Mouse (Mus musculus) embryonic facial prominence, embryonic 13.5 days (tissue): ENCODE measurements around the gene D17H6S53E. TPM values are rescaled to one million over a fixed set of nuclear protein-coding genes. Genes with fewer than 3 reads are reported as not detected.
A peak's percentile ranks its signal among the peaks of the same experiment; 100 is the strongest.
"Not testable (repeated sequence)": the region's sequence is repeated elsewhere in the genome, so short reads cannot be mapped to it uniquely, and the experiment has no call there.

Source experiments
- ATAC-seq: fragments of 200-750 bp; cut with Nextera tagmentation; 2 replicates; pipeline ENCODE4 v1.8.0; 2017; ENCODE audit warnings: low read depth; ENCODE audit not compliant: insufficient number of reproducible peaks, insufficient read depth, low FRiP score, low TSS enrichment
- H3K27ac ChIP-seq: fragments of 300-500 bp; sonication (generic); 2 replicates; pipeline ENCODE4 v1.5.1; 2015; ENCODE audit warnings: moderate library complexity, mild to moderate bottlenecking, inconsistent platforms
- H3K27me3 ChIP-seq: fragments of 300-500 bp; sonication (generic); 2 replicates; pipeline ENCODE4 v1.6.1; 2015; ENCODE audit warnings: mild to moderate bottlenecking, inconsistent platforms
- H3K36me3 ChIP-seq: fragments of 300-500 bp; sonication (generic); 2 replicates; pipeline ENCODE4 v1.6.1; 2015; ENCODE audit warnings: mild to moderate bottlenecking, inconsistent platforms
- H3K4me1 ChIP-seq: fragments of 300-500 bp; sonication (generic); 2 replicates; pipeline ENCODE4 v1.6.1; 2015; ENCODE audit warnings: inconsistent platforms
- H3K4me2 ChIP-seq: fragments of 300-500 bp; sonication (generic); 2 replicates; pipeline ENCODE4 v1.6.1; 2015; ENCODE audit warnings: moderate library complexity, mild to moderate bottlenecking, inconsistent platforms
- H3K4me3 ChIP-seq: fragments of 300-500 bp; sonication (generic); 2 replicates; pipeline ENCODE4 v1.5.1; 2015; ENCODE audit warnings: mild to moderate bottlenecking, inconsistent platforms
- H3K9ac ChIP-seq: fragments of 300-500 bp; sonication (generic); 2 replicates; pipeline ENCODE4 v1.6.1; 2015; ENCODE audit warnings: mild to moderate bottlenecking, inconsistent platforms
- H3K9me3 ChIP-seq: fragments of 300-500 bp; sonication (generic); 2 replicates; pipeline ENCODE4 v1.6.1; 2016; ENCODE audit warnings: inconsistent platforms
- WGBS: fragments of 180-500 bp; shearing (Covaris S2); methylation state at CpG from one replicate; pipeline ENCODE4 v1.1.7; 2015; ENCODE audit warnings: mixed read lengths; 5-methylcytosine and 5-hydroxymethylcytosine counted together
- polyA plus RNA-seq: library from polyadenylated mRNA; unstranded; fragments of >200 nt; fragmentation: Nextera tagmentation; extraction: Ambion mirVana; gene quantifications from 2 replicates; pipeline ENCODE4 v1.2.1, GENCODE M21; 2015

D17H6S53E gene
- polyA plus RNA-seq, 1 experiment from 2014 or later: 12.3 TPM

DNA sequence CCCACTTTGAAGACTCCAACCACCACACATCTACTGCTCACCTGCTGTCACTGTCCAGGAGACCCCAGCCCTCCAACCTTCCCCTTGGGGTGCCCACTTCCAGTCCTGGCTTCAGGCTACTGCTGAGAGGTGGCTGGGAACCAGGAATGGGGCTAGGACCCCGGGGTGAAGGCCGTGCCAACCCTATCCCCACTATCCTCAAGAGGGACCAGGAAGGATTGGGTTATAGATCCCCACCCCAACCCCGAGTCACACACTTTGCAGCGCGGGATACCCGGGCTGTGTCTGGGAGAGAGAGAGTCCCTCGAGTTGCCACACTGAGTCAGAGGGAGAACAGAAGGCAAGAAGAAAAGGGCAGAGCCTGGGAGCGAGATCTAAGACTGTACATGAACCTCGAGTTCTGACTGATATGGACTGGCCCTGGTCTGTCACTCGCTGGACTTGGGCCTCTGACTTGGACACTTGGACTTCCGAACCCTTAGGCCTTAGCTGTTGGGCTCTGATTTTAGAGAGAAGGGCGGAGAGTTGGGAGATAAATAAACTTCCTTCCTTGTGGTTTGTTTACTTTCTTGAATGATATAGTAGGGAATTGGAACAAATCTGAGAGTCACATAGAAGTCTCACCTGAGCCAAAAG is 1.8 kb upstream of the D17H6S53E start:
- not testable (repeated sequence) for H3K4me3 ChIP-seq, H3K27ac ChIP-seq, H3K4me2 ChIP-seq, ATAC-seq, H3K9ac ChIP-seq, H3K9me3 ChIP-seq, H3K27me3 ChIP-seq
- WGBS: 95% methylated on average over 12 of the region's 12 CpGs
- Histone ChIP-seq H3K36me3 (peaks cover 36% of the 10 kb centered on the region), H3K4me1 (peaks cover 40% of the 10 kb centered on the region)

DNA sequence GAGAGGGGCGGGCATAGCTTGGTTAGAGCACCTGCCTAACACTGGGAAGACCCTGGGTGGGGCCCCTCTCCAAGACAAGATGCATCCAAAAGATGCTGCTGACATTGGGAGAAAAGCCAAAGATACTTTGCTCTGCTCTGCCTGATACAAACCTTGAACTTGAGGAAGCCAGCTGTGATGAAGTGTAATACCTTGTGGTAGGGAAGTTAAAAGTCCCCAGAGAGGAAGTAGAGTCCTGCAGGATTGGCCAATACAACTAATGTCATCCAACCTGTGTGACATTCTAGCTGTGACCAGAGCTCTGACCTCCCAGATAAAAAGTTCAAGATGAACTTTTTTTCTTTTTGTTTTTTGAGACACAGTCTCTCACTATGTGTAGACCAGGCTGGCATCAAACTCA is 1.1 kb upstream of the D17H6S53E start:
- 95% methylated on average over 1 of the region's 1 CpGs for whole genome bisulfite sequencing
- peaks cover 35% of the 10 kb centered on the region for H3K4me1 ChIP-seq
- no peaks in the 10 kb centered on the region for H3K27me3 ChIP-seq
- H3K27ac ChIP-seq: no peak overlapping the region
- H3K4me3 ChIP-seq: no peak overlapping the region; the same call in 1 of the 2 replicates
- peak overlapping the region; percentile 89 for H3K9ac ChIP-seq
- no peak for ATAC-seq
- no peaks in the 10 kb centered on the region for H3K9me3 ChIP-seq
- peak overlapping the region; percentile 83; the same call in 1 of the 2 replicates for H3K4me2 ChIP-seq
- H3K36me3 ChIP-seq: peaks cover 37% of the 10 kb centered on the region

DNA sequence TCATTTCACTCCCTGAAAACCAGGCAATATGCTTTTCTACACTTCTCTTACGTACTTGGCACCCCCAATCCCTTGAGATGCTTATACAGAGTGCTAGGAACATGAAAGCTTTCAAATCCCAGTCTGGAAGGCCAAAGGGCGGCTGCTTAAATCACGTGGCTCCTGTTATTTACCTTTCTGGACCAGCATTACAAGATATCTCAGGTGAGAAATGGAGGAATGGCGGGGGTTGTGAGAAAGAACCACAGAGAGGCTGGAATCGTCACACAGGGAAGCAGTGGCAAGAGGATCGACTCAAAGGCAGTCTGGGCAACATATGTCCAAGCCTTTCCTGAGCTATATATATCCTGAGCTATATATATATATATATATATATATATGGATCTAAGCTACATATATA is 595 bp upstream of the D17H6S53E start:
- Histone ChIP-seq H3K9ac (peak overlapping the region; percentile 89), H3K4me3 (peak overlapping the region; percentile 82), H3K9me3 (no peaks in the 10 kb centered on the region), H3K27ac (peak overlapping the region; percentile 88; the same call in 1 of the 2 replicates), H3K27me3 (no peaks in the 10 kb centered on the region), H3K4me1 (peaks cover 31% of the 10 kb centered on the region), H3K4me2 (peak overlapping the region; percentile 83), H3K36me3 (peaks cover 41% of the 10 kb centered on the region)
- no peak for ATAC-seq
- 29% methylated on average over 6 of the region's 6 CpGs for WGBS

GRCm38 (mm10) chr17:35127017-35127416 is 844 bp downstream of the D17H6S53E start:
- no peak for ATAC-seq
- Histone ChIP-seq H3K4me3 (peak overlapping the region; percentile 82), H3K4me2 (peak overlapping the region; percentile 83), H3K4me1 (peaks cover 30% of the 10 kb centered on the region), H3K27me3 (no peaks in the 10 kb centered on the region), H3K27ac (peak overlapping the region; percentile 88; the same call in 1 of the 2 replicates), H3K9ac (peak overlapping the region; percentile 89), H3K36me3 (peaks cover 45% of the 10 kb centered on the region), H3K9me3 (no peaks in the 10 kb centered on the region)
- 67% methylated on average over 13 of the region's 13 CpGs for WGBS

DNA sequence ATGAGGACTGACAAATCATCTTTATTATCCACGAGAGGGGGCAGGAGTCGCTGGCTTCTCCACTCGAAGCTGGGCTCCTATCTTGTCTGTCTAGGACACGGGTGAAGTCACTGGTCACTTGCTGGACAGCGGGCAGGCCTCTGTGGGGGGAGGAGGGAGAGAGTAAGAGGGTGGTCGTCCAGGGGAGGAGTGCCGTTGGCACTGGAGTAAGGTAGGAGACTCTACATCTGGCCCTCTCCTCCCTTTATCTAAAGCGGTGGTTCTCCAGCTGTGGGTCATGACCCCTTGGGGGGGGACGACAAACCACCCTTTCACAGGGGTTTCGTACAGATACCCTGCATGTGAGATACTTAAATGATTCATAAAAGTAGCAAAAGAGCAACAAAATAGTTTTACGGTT is 2.8 kb downstream of the D17H6S53E start:
- Histone ChIP-seq H3K4me3 (no peak overlapping the region), H3K27ac (no peak overlapping the region), H3K36me3 (peaks cover 38% of the 10 kb centered on the region), H3K9ac (no peak overlapping the region), H3K27me3 (no peaks in the 10 kb centered on the region), H3K4me2 (no peak overlapping the region), H3K9me3 (no peaks in the 10 kb centered on the region), H3K4me1 (peaks cover 23% of the 10 kb centered on the region)
- ATAC-seq: no peak
- 77% methylated on average over 11 of the region's 11 CpGs for WGBS

GRCm38 (mm10) chr17:35131038-35131437 is 4.9 kb downstream of the D17H6S53E start:
- H3K9ac ChIP-seq: no peak overlapping the region
- no peaks in the 10 kb centered on the region for H3K27me3 ChIP-seq
- H3K4me3 ChIP-seq: no peak overlapping the region
- H3K27ac ChIP-seq: no peak overlapping the region
- peaks cover 29% of the 10 kb centered on the region for H3K36me3 ChIP-seq
- WGBS: 90% methylated on average over 8 of the region's 8 CpGs
- peaks cover 14% of the 10 kb centered on the region for H3K4me1 ChIP-seq
- H3K9me3 ChIP-seq: no peaks in the 10 kb centered on the region
- ATAC-seq: no peak
- H3K4me2 ChIP-seq: no peak overlapping the region

- no peak within 1 kb of the TSS for H3K4me2 ChIP-seq
- no peak within 1 kb of the TSS for H3K4me3 ChIP-seq
- peaks cover 29% of the 10 kb centered on the region for H3K36me3 ChIP-seq
- H3K9ac ChIP-seq: no peak within 1 kb of the TSS
- H3K27ac ChIP-seq: no peak within 1 kb of the TSS
- peaks cover 18% of the 10 kb centered on the region for H3K4me1 ChIP-seq
- ATAC-seq: no peak
- no peaks in the 10 kb centered on the region for H3K9me3 ChIP-seq
- 75% methylated on average over 15 of the region's 15 CpGs for WGBS
- no peaks in the 10 kb centered on the region for H3K27me3 ChIP-seq
Measured at GRCm38 (mm10) chr17:35131500-35132173, 5.5 kb downstream of the D17H6S53E start, which contains the start of gene Apom. TSS of gene Apom (minus strand) at chr17:35132050.

DNA sequence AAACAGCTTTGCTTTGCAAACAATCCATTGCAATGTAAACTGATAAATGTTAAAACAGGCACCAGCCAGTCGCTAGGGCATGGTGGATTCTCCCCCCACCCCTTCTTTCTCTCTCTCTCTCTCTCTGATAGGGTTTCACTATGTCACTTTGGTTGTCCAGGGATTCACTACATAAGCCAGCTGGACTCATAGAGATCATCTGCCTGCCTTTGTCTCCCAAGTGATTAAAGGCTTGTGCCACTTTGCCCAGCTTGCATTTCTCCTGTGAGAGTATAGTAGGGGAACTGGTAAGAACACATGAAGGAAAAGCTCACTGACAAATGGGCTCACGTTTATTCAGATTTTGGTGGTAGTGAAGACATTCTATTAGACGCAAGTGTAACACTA is 6.0 kb downstream of the D17H6S53E start:
- Histone ChIP-seq H3K27ac (no peak overlapping the region), H3K4me2 (no peak overlapping the region), H3K27me3 (no peaks in the 10 kb centered on the region), H3K4me3 (no peak overlapping the region), H3K9ac (no peak overlapping the region), H3K36me3 (peaks cover 29% of the 10 kb centered on the region), H3K4me1 (peaks cover 18% of the 10 kb centered on the region), H3K9me3 (no peaks in the 10 kb centered on the region)
- 80% methylated on average over 3 of the region's 3 CpGs for WGBS
- ATAC-seq: no peak

DNA sequence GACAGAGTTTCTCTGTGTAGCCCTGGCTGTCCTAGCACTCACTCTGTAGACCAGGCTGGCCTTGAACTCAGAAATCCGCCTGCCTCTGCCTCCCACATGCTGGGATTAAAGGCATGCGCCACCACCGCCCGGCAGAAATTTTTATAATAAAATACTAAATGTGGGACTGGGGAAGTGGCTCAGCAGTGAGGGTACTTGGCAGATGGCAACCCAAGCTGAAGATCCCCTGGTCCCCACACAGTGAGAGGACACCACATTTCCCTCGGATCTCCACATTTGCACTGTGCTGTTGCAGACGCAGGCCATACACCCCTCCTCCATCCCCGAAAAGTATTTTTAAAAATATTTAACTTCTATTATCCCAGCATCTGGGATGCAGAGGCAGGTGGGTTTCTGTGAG is 7.3 kb downstream of the D17H6S53E start:
- H3K27me3 ChIP-seq: no peaks in the 10 kb centered on the region
- ATAC-seq: no peak
- peaks cover 15% of the 10 kb centered on the region for H3K4me1 ChIP-seq
- no peak overlapping the region for H3K4me2 ChIP-seq
- no peaks in the 10 kb centered on the region for H3K9me3 ChIP-seq
- H3K36me3 ChIP-seq: peaks cover 26% of the 10 kb centered on the region
- no peak overlapping the region for H3K9ac ChIP-seq
- 92% methylated on average over 7 of the region's 7 CpGs for WGBS
- no peak overlapping the region for H3K27ac ChIP-seq
- no peak overlapping the region for H3K4me3 ChIP-seq

GRCm38 (mm10) chr17:35134801-35135590 is 8.8 kb downstream of the D17H6S53E start, which contains the start of gene Bag6:
TSS of gene Bag6 (plus strand) at chr17:35135178.
- H3K9ac ChIP-seq: peak within 1 kb of the TSS; percentile 84
- H3K36me3 ChIP-seq: peaks cover 28% of the 10 kb centered on the region
- peak within 1 kb of the TSS; percentile 95 for H3K27ac ChIP-seq
- under 1% methylated on average over 66 of the region's 66 CpGs for WGBS
- ATAC-seq: peak; percentile 91
- H3K4me1 ChIP-seq: peaks cover 15% of the 10 kb centered on the region
- H3K4me2 ChIP-seq: peak within 1 kb of the TSS; percentile 73
- no peaks in the 10 kb centered on the region for H3K27me3 ChIP-seq
- peak within 1 kb of the TSS; percentile 73 for H3K4me3 ChIP-seq
- no peaks in the 10 kb centered on the region for H3K9me3 ChIP-seq

DNA sequence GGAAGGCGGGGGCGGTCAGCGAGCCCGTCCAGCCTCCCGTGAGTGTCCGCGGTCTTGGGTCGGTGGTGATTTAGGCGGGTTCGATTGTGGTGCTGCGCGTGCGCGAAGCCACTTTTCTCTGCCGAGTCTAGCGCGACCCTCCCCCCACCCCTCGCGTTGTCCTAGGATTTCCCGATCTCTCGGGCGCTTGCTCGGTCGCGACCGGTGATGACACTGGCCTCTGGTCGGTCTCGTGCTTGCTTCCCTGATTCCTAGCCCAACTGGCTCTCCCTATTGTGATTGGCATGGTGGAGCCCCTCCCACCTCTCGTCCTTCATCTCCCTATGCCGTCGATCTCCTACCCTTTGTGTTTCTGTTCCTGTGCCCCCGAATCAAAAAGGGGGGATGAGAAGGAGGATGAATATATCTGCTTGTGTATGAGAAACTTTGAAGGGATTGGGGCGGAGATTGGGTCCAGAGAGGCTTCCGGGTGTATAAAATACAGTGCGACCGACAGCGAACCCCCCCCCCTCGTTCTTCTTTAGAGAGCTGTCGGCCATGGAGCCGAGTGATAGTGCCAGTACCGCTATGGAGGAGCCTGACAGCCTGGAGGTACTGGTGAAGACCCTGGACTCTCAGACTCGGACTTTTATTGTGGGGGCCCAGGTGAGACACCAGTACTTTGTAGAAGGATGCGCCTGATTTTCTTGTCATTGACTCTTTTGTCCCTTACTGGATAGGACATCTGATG is 9.6 kb downstream of the D17H6S53E start:
- peak; percentile 56 for ATAC-seq
- H3K9ac ChIP-seq: peak overlapping the region; percentile 84
- H3K4me1 ChIP-seq: peaks cover 15% of the 10 kb centered on the region
- peak overlapping the region; percentile 95 for H3K27ac ChIP-seq
- H3K36me3 ChIP-seq: peaks cover 31% of the 10 kb centered on the region
- H3K9me3 ChIP-seq: no peaks in the 10 kb centered on the region
- no peaks in the 10 kb centered on the region for H3K27me3 ChIP-seq
- peak overlapping the region; percentile 73 for H3K4me3 ChIP-seq
- WGBS: under 1% methylated on average over 43 of the region's 43 CpGs
- peak overlapping the region; percentile 73 for H3K4me2 ChIP-seq
